ENCODE assay signal across 13 mouse cellular contexts in the genomic region with DNA sequence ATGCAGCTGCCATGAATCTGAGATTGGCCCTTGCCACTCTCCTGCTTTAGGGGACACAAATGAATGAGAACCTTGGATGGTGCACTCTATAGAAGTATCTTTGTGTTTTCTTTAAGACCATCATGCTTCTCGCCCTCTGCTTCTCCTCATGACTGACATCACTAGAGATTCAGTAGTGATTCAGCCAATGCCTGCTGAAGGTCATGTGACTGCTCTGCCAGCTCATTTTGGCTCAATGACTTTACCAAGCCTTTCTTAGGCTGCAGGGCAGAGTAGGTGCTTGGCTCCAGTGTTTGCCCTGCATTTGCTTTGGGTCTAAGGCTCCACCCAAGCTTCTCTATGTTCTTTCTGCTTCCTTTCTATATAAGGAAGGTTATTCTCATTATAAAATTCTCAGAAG.
"Had no signal": no experiment of that assay in that cellular context is flagged by ENCODE, and none has a peak within 500 bp of the region (broad histone marks: within the 10 kb centered on the region; RNA-seq: fewer than 3 reads in every experiment).

No protein-coding gene starts in this region.

- DNase-seq: gastrocnemius, adult 2 months; gastrocnemius, postnatal 14 days; gastrocnemius, postnatal 36 days; heart, adult 18-20 months; heart, postnatal 10 days; kidney, adult 18-20 months; kidney, adult 8-10 months; kidney, postnatal 10 days; kidney, postnatal 25 days; kidney, postnatal 4 days; liver; liver, embryonic 13.5 days; liver, postnatal 0 days had no signal
